Mouse (Mus musculus) lung, postnatal 0 days (tissue): ENCODE measurements around the gene Pcsk4. TPM values are rescaled to one million over a fixed set of nuclear protein-coding genes. Genes with fewer than 3 reads are reported as not detected.

ENCODE experiments used
- ATAC-seq: fragments of 200-750 bp; cut with Nextera tagmentation; 2 replicates; pipeline ENCODE4 v1.8.0; 2017; ENCODE audit warnings: moderate library complexity
- DNase-seq: peaks from one replicate; pipeline ENCODE4 v3.0.0-alpha.2; 2016; ENCODE audit warnings: low spot score
- H3K27ac ChIP-seq: fragments of 300-500 bp; sonication (generic); 2 replicates; pipeline ENCODE4 v1.5.1; 2014; ENCODE audit warnings: antibody characterized with exemption, mild to moderate bottlenecking, low read length, mixed read lengths
- H3K27me3 ChIP-seq: fragments of 300-500 bp; sonication (generic); replicated peaks from 2 replicates; pipeline ENCODE4 v1.6.1; 2014; ENCODE audit warnings: low read length, mixed read lengths; ENCODE audit not compliant: insufficient read depth
- H3K36me3 ChIP-seq: fragments of 300-500 bp; sonication (generic); 2 replicates; pipeline ENCODE4 v1.6.1; 2014; ENCODE audit warnings: low read length, mixed read lengths; ENCODE audit not compliant: insufficient read depth
- H3K4me1 ChIP-seq: fragments of 300-500 bp; sonication (generic); 2 replicates; pipeline ENCODE4 v1.6.1; 2014; ENCODE audit warnings: antibody characterized with exemption, low read depth, low read length, mixed read lengths; ENCODE audit not compliant: insufficient read depth
- H3K4me2 ChIP-seq: fragments of 300-500 bp; sonication (generic); replicated peaks from 2 replicates; pipeline ENCODE4 v1.6.1; 2014; ENCODE audit warnings: low read depth, mild to moderate bottlenecking, low read length, moderate library complexity, mixed read lengths
- H3K4me3 ChIP-seq: fragments of 300-500 bp; sonication (generic); 2 replicates; pipeline ENCODE4 v1.5.1; 2014; ENCODE audit warnings: low read depth, low read length
- H3K9ac ChIP-seq: fragments of 300-500 bp; sonication (generic); replicated peaks from 2 replicates; pipeline ENCODE4 v1.6.1; 2014; ENCODE audit warnings: low read depth, mild to moderate bottlenecking
- H3K9me3 ChIP-seq: fragments of 300-500 bp; sonication (generic); 2 replicates; pipeline ENCODE4 v1.6.1; 2016; ENCODE audit warnings: low read length, mixed read lengths
- CTCF ChIP-seq: IDR thresholded peaks from 2 replicates; pipeline ENCODE4 v1.5.1; 2016; ENCODE audit warnings: antibody characterized with exemption, mild to moderate bottlenecking
- EP300 ChIP-seq: IDR thresholded peaks from 2 replicates; pipeline ENCODE4 v1.6.1; 2016; ENCODE audit warnings: antibody characterized with exemption, mild to moderate bottlenecking, control low read depth
- WGBS: fragments of 180-500 bp; shearing (Covaris S2); extraction: QIAGEN DNeasy Blood & Tissue Kit; methylation state at CpG from one replicate; pipeline ENCODE4 v1.1.7; 2014; 5-methylcytosine and 5-hydroxymethylcytosine counted together
- polyA plus RNA-seq: library from polyadenylated mRNA; unstranded; fragments of >200 nt; fragmentation: Nextera tagmentation; extraction: Ambion mirVana; gene quantifications from 2 replicates; pipeline ENCODE4 v1.2.1, GENCODE M21; 2015

Pcsk4 gene
- polyA plus RNA-seq, 1 experiment from 2014 or later, result 3.4 TPM

GRCm38 (mm10) chr10:80341026-80341425 is 11.7 kb upstream of the Pcsk4 start:
- no peak overlapping the region for H3K4me3 ChIP-seq
- TF ChIP-seq CTCF, result no peak
- TF ChIP-seq EP300, result no peak
- no peaks in the 10 kb centered on the region for H3K9me3 ChIP-seq
- H3K36me3 ChIP-seq, result no peaks in the 10 kb centered on the region
- ATAC-seq (no peak), DNase-seq (no peak)
- peaks cover 22% of the 10 kb centered on the region for H3K27me3 ChIP-seq
- H3K4me2 ChIP-seq, result no peak overlapping the region
- H3K4me1 ChIP-seq, result peaks cover 7% of the 10 kb centered on the region; the same call in 1 of the 2 replicates
- H3K27ac ChIP-seq, result no peak overlapping the region
- WGBS, result 26% methylated on average over 21 of the region's 21 CpGs
- no peak overlapping the region for H3K9ac ChIP-seq

GRCm38 (mm10) chr10:80339941-80340750 is 10.8 kb upstream of the Pcsk4 start:
- H3K27ac ChIP-seq, result no peak overlapping the region
- DNase-seq, result peak; percentile 77
- peaks cover 7% of the 10 kb centered on the region; the same call in 1 of the 2 replicates for H3K4me1 ChIP-seq
- no peaks in the 10 kb centered on the region for H3K36me3 ChIP-seq
- WGBS, result 17% methylated on average over 19 of the region's 19 CpGs
- H3K9ac ChIP-seq, result no peak overlapping the region
- H3K4me3 ChIP-seq, result no peak overlapping the region
- peak; percentile 30 for ATAC-seq
- H3K27me3 ChIP-seq, result peaks cover 22% of the 10 kb centered on the region
- H3K9me3 ChIP-seq, result no peaks in the 10 kb centered on the region
- H3K4me2 ChIP-seq, result 0 out of 2 replicates have a peak overlapping the region, but pooled peaks have one; percentile 15
- TF ChIP-seq EP300 (no peak), CTCF (peak; percentile 94)

GRCm38 (mm10) chr10:80336263-80336662 is 7.0 kb upstream of the Pcsk4 start:
- Histone ChIP-seq H3K4me2 (no peak overlapping the region), H3K4me3 (no peak overlapping the region), H3K36me3 (no peaks in the 10 kb centered on the region), H3K9me3 (no peaks in the 10 kb centered on the region), H3K4me1 (no peaks in the 10 kb centered on the region; the same call in 1 of the 2 replicates), H3K9ac (no peak overlapping the region), H3K27me3 (peaks cover 7% of the 10 kb centered on the region), H3K27ac (no peak overlapping the region)
- 80% methylated on average over 12 of the region's 12 CpGs for WGBS
- DNase-seq, result no peak
- no peak for ATAC-seq
- TF ChIP-seq EP300 (no peak), CTCF (no peak)

- no peak overlapping the region; the same call in 1 of the 2 replicates for H3K27ac ChIP-seq
- H3K36me3 ChIP-seq, result no peaks in the 10 kb centered on the region
- TF ChIP-seq EP300 (no peak), CTCF (no peak)
- WGBS, result 79% methylated on average over 5 of the region's 5 CpGs
- no peaks in the 10 kb centered on the region for H3K9me3 ChIP-seq
- H3K27me3 ChIP-seq, result no peaks in the 10 kb centered on the region; the same call in 1 of the 2 replicates
- no peak overlapping the region for H3K4me3 ChIP-seq
- H3K4me1 ChIP-seq, result peaks cover 4% of the 10 kb centered on the region
- no peak overlapping the region for H3K9ac ChIP-seq
- H3K4me2 ChIP-seq, result no peak overlapping the region
- DNase-seq (no peak), ATAC-seq (no peak)
Measured at GRCm38 (mm10) chr10:80332525-80332989, 3.3 kb upstream of the Pcsk4 start.

GRCm38 (mm10) chr10:80331636-80332524 is 2.6 kb upstream of the Pcsk4 start:
- H3K9ac ChIP-seq, result no peak overlapping the region
- H3K4me1 ChIP-seq, result peaks cover 4% of the 10 kb centered on the region
- WGBS, result 54% methylated on average over 10 of the region's 10 CpGs
- ATAC-seq, result no peak
- H3K4me2 ChIP-seq, result peak overlapping the region; percentile 78; the same call in 1 of the 2 replicates
- no peaks in the 10 kb centered on the region for H3K9me3 ChIP-seq
- no peak overlapping the region for H3K4me3 ChIP-seq
- H3K27me3 ChIP-seq, result no peaks in the 10 kb centered on the region; the same call in 1 of the 2 replicates
- no peak for DNase-seq
- no peak for TF ChIP-seq EP300
- TF ChIP-seq CTCF, result no peak
- H3K27ac ChIP-seq, result peak overlapping the region; percentile 51
- no peaks in the 10 kb centered on the region for H3K36me3 ChIP-seq

GRCm38 (mm10) chr10:80330888-80331287 is 1.6 kb upstream of the Pcsk4 start:
- WGBS, result 50% methylated on average over 2 of the region's 2 CpGs
- Histone ChIP-seq H3K9me3 (no peaks in the 10 kb centered on the region), H3K9ac (no peak overlapping the region), H3K4me1 (peaks cover 4% of the 10 kb centered on the region), H3K27me3 (no peaks in the 10 kb centered on the region; the same call in 1 of the 2 replicates), H3K36me3 (no peaks in the 10 kb centered on the region), H3K4me3 (no peak overlapping the region), H3K27ac (peak overlapping the region; percentile 51; the same call in 1 of the 2 replicates), H3K4me2 (peak overlapping the region; percentile 78)
- TF ChIP-seq CTCF (no peak), EP300 (0 out of 2 replicates have a peak, but pooled peaks have one; percentile 25)
- DNase-seq (peak; percentile 49), ATAC-seq (no peak)
